Mouse (Mus musculus): ENCODE results near the gene Emp3.
"Not testable (repeated sequence)": the region's sequence is repeated elsewhere in the genome, so short reads cannot be mapped to it uniquely, and the experiment has no call there.

Emp3 gene

DNA sequence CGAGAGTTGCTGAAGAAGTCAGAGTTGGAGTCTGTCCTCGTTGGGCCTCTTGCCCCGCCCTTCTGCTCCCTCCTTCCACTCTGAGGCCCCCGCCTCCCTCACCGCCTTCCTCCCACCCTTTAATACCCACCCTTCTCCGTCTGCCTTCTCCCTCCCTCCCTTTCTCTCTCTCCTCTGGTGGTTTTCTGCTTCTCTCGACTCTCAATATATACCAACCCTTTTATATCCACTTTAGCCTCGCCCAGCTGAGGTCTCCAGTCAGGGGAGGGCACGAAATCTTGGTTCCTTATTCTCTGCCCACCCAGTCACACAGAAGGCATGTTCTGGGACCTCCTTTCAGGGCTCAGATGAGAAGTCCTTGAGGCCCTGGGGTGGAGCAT lies at the start of gene Emp3:
Gene Emp3 (minus strand): TSS at position 163 of the 380 bp plus-strand sequence.
- no peak for DNase-seq (ENCODE audit: low read depth, low spot score)

GRCm38 (mm10) chr7:45956611-45957010 lies 35.4 kb upstream of the Emp3 start:
- DNase-seq (ENCODE audit: low read depth, low spot score), result no peak

- no peak for DNase-seq (ENCODE audit: low read depth, low spot score)
Measured at GRCm38 (mm10) chr7:45949061-45949460, 27.9 kb upstream of the Emp3 start.

DNA sequence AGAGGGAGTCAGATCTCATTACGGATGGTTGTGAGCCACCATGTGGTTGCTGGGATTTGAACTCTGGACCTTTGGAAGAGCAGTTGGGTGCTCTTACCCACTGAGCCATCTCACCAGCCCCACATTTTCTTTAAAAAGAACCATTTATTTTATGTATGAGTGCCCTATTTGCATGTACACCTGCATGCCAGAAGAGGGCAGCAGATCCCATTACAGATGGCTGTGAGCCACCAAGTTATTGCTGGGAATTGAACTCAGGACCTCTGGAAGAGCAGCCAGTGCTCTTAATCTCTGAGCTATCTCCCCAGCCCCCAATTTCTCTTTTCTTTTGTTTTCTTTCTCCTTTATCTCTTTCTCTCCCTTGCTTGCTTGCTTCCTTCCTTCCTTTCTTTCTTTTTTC lies 22.1 kb upstream of the Emp3 start:
- DNase-seq (ENCODE audit: low read depth, low spot score), result not testable (repeated sequence)

DNA sequence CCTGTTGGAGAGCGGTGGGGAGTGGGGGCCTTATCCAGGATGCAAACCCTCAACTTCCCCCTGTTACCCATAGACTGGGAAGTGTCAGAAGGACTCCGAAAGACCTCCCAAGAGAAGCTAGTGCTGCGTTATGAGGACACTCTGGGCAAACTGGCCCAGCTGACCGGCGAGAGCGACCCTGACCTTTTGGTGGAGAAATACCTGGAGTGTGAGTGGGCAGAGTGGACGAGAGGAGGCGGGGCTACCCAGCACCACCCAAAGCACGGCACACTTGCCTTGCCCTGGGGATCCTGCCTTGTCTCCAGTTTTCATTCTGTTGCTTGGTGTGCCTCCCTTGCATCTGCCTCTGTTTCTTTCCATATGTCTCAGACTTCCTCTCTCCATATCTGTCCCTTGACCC lies 20.8 kb upstream of the Emp3 start:
- no peak for DNase-seq (ENCODE audit: low read depth, low spot score)

DNA sequence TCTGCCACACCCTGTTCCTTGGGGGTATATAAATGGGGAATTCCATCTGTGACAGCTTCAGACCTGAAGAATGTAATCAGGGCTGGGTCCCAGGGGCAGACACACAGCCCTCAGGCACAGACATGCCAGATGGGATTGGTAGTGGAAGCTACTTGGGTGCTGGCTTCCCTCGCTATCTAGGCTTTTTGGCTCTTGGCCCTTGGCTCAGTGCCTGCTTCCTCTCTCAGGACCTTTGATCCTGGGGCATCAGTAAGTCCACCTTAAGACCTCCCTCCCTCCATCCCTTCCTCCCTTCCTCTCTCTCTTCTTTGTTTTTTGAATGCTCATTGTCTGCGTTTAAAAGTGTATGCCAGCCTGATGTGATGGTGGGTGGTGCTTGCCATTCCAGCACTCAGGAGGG lies 18.6 kb upstream of the Emp3 start:
- DNase-seq (ENCODE audit: low read depth, low spot score), result no peak

- DNase-seq (ENCODE audit: low read depth, low spot score), result peak; percentile 40
Measured at GRCm38 (mm10) chr7:45935114-45935513, 13.9 kb upstream of the Emp3 start.

- DNase-seq (ENCODE audit: low read depth, low spot score), result not testable (repeated sequence)
Measured at GRCm38 (mm10) chr7:45933766-45934165, 12.6 kb upstream of the Emp3 start.

DNA sequence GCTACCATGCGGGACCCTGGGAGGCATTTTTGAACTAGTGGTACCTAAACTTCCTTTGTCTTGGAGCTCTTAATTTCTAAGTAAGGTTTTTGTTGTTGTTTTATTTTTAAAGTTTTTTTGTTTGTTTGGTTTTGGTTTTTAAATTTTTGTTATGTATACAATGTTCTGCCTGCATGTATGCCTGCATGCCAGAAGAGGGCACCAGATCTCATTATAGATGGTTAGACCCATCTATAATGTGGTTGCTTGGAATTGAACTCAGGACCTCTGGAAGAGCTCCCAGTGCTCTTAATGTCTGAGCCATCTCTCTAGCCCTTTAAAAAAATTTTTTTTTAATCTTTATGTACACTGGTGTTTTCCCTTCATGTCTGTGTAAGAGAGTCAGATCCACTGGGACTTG lies 8.5 kb upstream of the Emp3 start:
- DNase-seq (ENCODE audit: low read depth, low spot score), result no peak

DNA sequence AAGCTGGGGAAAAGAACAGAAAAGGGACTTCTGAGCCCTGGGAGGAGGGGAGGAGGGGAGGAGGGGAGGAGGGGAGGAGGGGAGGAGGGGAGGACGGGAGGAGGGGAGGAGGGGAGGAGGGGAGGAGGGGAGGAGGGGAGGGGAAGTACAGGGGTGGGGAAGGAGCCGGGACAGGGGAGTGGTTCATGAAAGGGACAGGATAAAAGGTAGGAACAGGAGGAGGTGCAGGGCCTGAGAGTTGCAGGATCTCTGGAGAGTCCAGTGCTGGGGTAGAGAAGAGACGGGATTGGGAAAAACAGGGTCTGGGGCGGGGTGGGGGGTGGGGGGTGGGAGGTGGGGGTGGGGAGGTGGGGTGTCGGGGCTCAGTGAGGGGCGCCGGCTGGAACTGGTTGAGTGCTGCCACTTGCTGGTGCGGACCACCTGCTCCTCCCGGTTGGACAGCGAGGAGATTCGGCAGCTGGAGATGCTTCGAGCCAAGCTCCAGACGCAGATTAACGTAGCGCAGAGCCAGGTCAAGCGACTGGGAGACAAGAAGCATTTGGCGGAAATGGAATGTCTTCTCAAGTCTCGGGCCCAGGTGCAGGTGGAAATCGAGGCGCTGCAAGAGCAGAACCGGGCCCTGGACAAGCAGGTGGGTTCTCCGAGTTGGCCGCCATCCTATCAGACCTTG lies 7.6 kb upstream of the Emp3 start:
- DNase-seq (ENCODE audit: low read depth, low spot score), result no peak

DNA sequence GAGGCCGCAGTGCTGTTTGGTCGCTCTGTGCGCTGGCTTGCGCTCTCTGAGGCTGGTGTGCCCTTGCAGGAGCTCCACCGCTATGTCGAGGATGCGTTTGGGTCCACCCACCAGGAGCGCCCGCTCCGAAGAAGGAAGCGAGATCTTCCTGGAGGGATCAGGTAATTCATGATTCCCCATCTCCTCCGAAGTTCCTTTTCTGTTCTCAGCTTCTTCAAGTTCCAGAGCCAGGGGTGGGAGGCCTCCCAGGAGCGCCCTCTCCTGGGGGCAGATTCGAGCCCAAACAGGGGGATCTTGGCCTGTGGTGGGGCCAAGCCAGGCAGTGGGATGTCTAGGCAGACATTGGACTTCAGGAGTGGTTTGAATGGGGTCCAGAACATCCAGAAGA lies 3.2 kb upstream of the Emp3 start:
- DNase-seq (ENCODE audit: low read depth, low spot score), result no peak

- no peak for DNase-seq (ENCODE audit: low read depth, low spot score)
Measured at GRCm38 (mm10) chr7:45923762-45924428, 2.7 kb upstream of the Emp3 start, which contains the start of gene Ccdc114. TSS of gene Ccdc114 (plus strand) at chr7:45924072.

GRCm38 (mm10) chr7:45922928-45923761 lies 1.9 kb upstream of the Emp3 start:
- DNase-seq (ENCODE audit: low read depth, low spot score), result peak; percentile 81

- DNase-seq (ENCODE audit: low read depth, low spot score), result no peak
Measured at GRCm38 (mm10) chr7:45921950-45922600, 871 bp upstream of the Emp3 start.

GRCm38 (mm10) chr7:45920583-45921241 lies 492 bp downstream of the Emp3 start:
- no peak for DNase-seq (ENCODE audit: low read depth, low spot score)

GRCm38 (mm10) chr7:45919761-45920160 lies 1.4 kb downstream of the Emp3 start:
- no peak for DNase-seq (ENCODE audit: low read depth, low spot score)

DNA sequence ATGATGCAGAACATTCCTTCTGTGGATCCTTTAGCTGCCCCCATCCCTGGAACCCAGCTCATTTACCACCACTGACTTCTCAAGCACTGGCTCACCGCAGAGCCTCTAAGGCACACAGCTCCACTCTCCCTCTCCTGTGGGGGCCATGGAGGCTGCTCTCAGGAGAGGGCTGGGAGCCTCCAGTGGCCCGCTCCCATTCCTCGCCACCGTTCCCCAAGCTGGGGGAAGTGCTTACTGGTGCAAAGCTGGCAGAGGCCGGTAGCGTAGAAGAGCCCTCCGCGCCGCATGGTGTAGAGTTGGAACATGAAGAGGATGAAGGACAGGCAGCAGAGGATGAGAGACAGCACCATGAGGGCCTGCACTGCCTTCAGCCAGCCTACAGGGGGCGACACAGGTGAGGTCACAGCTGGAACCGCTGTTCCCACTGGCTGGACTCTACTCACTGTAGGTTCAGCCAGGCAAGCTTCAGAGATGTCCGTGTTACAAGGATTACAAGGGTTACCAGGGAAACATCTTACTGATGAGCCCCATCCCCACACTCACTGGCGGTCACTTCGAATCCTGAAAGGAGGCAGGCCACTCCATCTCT lies 2.0 kb downstream of the Emp3 start:
- no peak for DNase-seq (ENCODE audit: low read depth, low spot score)

DNA sequence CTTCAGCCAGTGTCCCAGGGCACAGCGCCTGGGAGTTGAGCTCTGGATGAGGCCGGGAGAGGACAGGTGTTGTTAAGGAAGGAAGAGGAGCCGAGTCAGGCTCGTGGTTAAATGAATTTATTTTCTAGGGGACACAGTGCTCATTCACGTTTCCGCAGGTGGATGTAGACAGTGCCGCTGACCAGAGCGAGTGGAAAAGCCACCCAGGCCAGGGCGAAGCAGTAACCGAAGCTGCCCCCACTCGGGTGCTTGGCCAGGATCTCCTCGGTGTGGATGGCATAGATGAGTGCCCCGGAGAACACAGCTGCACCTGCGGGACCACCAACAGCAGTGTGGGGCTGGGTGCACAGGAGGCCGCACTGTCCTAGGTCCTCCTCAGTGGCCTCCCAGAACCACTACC lies 3.3 kb downstream of the Emp3 start:
- no peak for DNase-seq (ENCODE audit: low read depth, low spot score)

GRCm38 (mm10) chr7:45917004-45917704 lies 4.0 kb downstream of the Emp3 start:
- no peak for DNase-seq (ENCODE audit: low read depth, low spot score)

Data from retina, adult 2 months (tissue).